Mouse (Mus musculus): ENCODE measurements around the gene Hykk.
A peak's percentile ranks its signal among the peaks of the same experiment; 100 is the strongest.

The Hykk gene

GRCm38 (mm10) chr9:54981291-54982191, 64.5 kb downstream of the Hykk start:
- DNase-seq, result peak; percentile 18 to 59

- no peak for DNase-seq
Measured at GRCm38 (mm10) chr9:54982401-54982800, 65.3 kb downstream of the Hykk start.

- DNase-seq, result no peak
Measured at GRCm38 (mm10) chr9:54990362-54990761, 73.3 kb downstream of the Hykk start.

GRCm38 (mm10) chr9:54994381-54994780, 77.3 kb downstream of the Hykk start:
- DNase-seq, result no peak

GRCm38 (mm10) chr9:54995645-54996044, 78.6 kb downstream of the Hykk start:
- no peak for DNase-seq
